In the genomic region with DNA sequence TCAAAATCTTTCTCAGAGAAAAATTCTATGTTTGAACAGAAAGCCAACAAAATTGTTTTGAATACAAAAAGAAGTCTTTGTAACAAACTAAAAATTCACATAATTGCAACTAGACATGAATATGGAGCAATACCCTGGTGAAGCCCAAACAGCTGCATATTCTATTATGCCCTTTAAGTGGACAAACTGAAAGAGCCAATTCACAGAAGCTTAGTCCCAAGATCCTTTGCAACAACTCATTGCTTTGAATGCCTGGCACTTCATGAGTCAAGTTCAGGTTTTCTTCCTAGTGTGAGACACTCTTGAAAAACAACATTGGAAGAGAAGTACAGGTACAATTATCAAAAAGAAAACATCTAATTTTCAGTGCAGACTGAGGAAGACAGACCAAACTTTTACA, we compare ENCODE assay signal across 19 mouse cellular contexts. TPM values are rescaled to one million over a fixed set of nuclear protein-coding genes. Genes with fewer than 3 reads are reported as not detected.
DNase-seq lines count a peak whose midpoint lies in the region; ATAC-seq and TF ChIP-seq lines count a peak whose summit lies in the region.
"Had no signal": no experiment of that assay in that cellular context is flagged by ENCODE, and none has a peak within 500 bp of the region (broad histone marks: within the 10 kb centered on the region; RNA-seq: fewer than 3 reads in every experiment).

No protein-coding gene starts in this region.

- H3K4me3 ChIP-seq in embryonic facial prominence, embryonic 11.5 days (ENCODE audit: low read depth, low read length) = no peak overlapping the region
- no peak overlapping the region for H3K4me3 ChIP-seq in embryonic facial prominence, embryonic 10.5 days
- no peak overlapping the region for H3K4me3 ChIP-seq in liver, embryonic 12.5 days
- H3K4me3 ChIP-seq in liver, postnatal 0 days (ENCODE audit: low read depth, low read length) = no peak overlapping the region
- no peak overlapping the region for H3K4me3 ChIP-seq in brown adipose tissue, adult 24 weeks (ENCODE audit: insufficient read depth, low read depth, low read length)
- H3K4me3 ChIP-seq: heart, embryonic 12.5 days; hindbrain, embryonic 12.5 days; lung, embryonic 15.5 days had no signal

- DNase-seq in embryonic facial prominence, embryonic 11.5 days (ENCODE audit: low spot score) = peak; percentile 13
- DNase-seq in embryonic facial prominence, embryonic 10.5 days (ENCODE audit: low spot score) = no peak
- no peak for DNase-seq in liver, postnatal 0 days
- DNase-seq in 416B (ENCODE audit: low read depth) = peak; percentile 18
- DNase-seq in cerebellum, postnatal 36 days = no peak
- DNase-seq: adrenal gland, postnatal 36 days; cerebellum, adult 9-11 months; gastrocnemius, postnatal 10 days; heart, postnatal 14 days; kidney, adult 2 months; kidney, postnatal 10 days; left cerebral cortex, postnatal 4 days had no signal

- no peak for TF ChIP-seq CTCF in liver, postnatal 0 days (IDR thresholded peaks at IDR 0.05; ENCODE audit: low read depth)

- no peaks in the 10 kb centered on the region for H3K4me1 ChIP-seq in embryonic facial prominence, embryonic 11.5 days (ENCODE audit: control insufficient read depth, insufficient read depth, low read length)
- peaks cover 18% of the 10 kb centered on the region for H3K4me1 ChIP-seq in embryonic facial prominence, embryonic 10.5 days
- peaks cover 63% of the 10 kb centered on the region for H3K4me1 ChIP-seq in liver, embryonic 12.5 days
- peaks cover 35% of the 10 kb centered on the region for H3K4me1 ChIP-seq in liver, postnatal 0 days (ENCODE audit: insufficient read depth)
- H3K4me1 ChIP-seq in brown adipose tissue, adult 24 weeks (ENCODE audit: control insufficient read depth, insufficient read depth, insufficient read length, low read length) = peaks cover 4% of the 10 kb centered on the region

- no peaks in the 10 kb centered on the region for H3K9me3 ChIP-seq in embryonic facial prominence, embryonic 11.5 days (replicated peaks; ENCODE audit: control insufficient read depth, low read length)
- no peaks in the 10 kb centered on the region for H3K9me3 ChIP-seq in embryonic facial prominence, embryonic 10.5 days
- H3K9me3 ChIP-seq in liver, embryonic 12.5 days (replicated peaks) = no peaks in the 10 kb centered on the region
- no peaks in the 10 kb centered on the region for H3K9me3 ChIP-seq in liver, postnatal 0 days (ENCODE audit: low read length)
- H3K9me3 ChIP-seq: heart, embryonic 12.5 days; hindbrain, embryonic 12.5 days; lung, embryonic 15.5 days had no signal

- no peak for ATAC-seq in embryonic facial prominence, embryonic 11.5 days (replicated peaks; ENCODE audit: insufficient number of reproducible peaks, low FRiP score, low TSS enrichment, low read depth)
- no peak for ATAC-seq in liver, embryonic 12.5 days
- ATAC-seq in liver, postnatal 0 days = no peak

- H3K27ac ChIP-seq in embryonic facial prominence, embryonic 11.5 days (replicated peaks; ENCODE audit: low read depth, low read length) = no peak overlapping the region
- no peak overlapping the region for H3K27ac ChIP-seq in embryonic facial prominence, embryonic 10.5 days (replicated peaks)
- H3K27ac ChIP-seq in liver, embryonic 12.5 days = peak overlapping the region; percentile 51; the same call in 1 of the 2 replicates
- no peak overlapping the region for H3K27ac ChIP-seq in liver, postnatal 0 days (ENCODE audit: low read depth)
- H3K27ac ChIP-seq in brown adipose tissue, adult 24 weeks (replicated peaks; ENCODE audit: low read depth, low read length) = peak overlapping the region; percentile 40; the same call in 1 of the 2 replicates
- H3K27ac ChIP-seq: hindbrain, embryonic 12.5 days; lung, embryonic 15.5 days; stomach, postnatal 0 days had no signal

- no peaks in the 10 kb centered on the region for H3K36me3 ChIP-seq in embryonic facial prominence, embryonic 11.5 days (replicated peaks; ENCODE audit: control insufficient read depth, insufficient read depth, low read depth, low read length)
- no peaks in the 10 kb centered on the region for H3K36me3 ChIP-seq in embryonic facial prominence, embryonic 10.5 days (replicated peaks)
- H3K36me3 ChIP-seq in liver, embryonic 12.5 days = no peaks in the 10 kb centered on the region
- no peaks in the 10 kb centered on the region for H3K36me3 ChIP-seq in liver, postnatal 0 days (replicated peaks; ENCODE audit: insufficient read depth, low read length)
- H3K36me3 ChIP-seq: heart, embryonic 12.5 days; hindbrain, embryonic 12.5 days; lung, embryonic 15.5 days had no signal

- no peak overlapping the region for H3K4me2 ChIP-seq in embryonic facial prominence, embryonic 11.5 days (ENCODE audit: low read depth, low read length)
- H3K4me2 ChIP-seq in liver, embryonic 12.5 days = no peak overlapping the region
- no peak overlapping the region for H3K4me2 ChIP-seq in liver, postnatal 0 days (ENCODE audit: low read depth, low read length)
- H3K4me2 ChIP-seq: heart, embryonic 12.5 days; midbrain, embryonic 11.5 days had no signal

- no peaks in the 10 kb centered on the region for H3K27me3 ChIP-seq in embryonic facial prominence, embryonic 11.5 days (ENCODE audit: control insufficient read depth, insufficient read depth, low read length)
- H3K27me3 ChIP-seq in embryonic facial prominence, embryonic 10.5 days (replicated peaks; ENCODE audit: low read depth, poor library complexity, severe bottlenecking) = no peaks in the 10 kb centered on the region
- no peaks in the 10 kb centered on the region for H3K27me3 ChIP-seq in liver, embryonic 12.5 days (replicated peaks)
- H3K27me3 ChIP-seq in liver, postnatal 0 days (ENCODE audit: insufficient read depth, low read length) = no peaks in the 10 kb centered on the region
- H3K27me3 ChIP-seq: heart, embryonic 12.5 days; hindbrain, embryonic 12.5 days; lung, embryonic 15.5 days had no signal

- no peak overlapping the region for H3K9ac ChIP-seq in embryonic facial prominence, embryonic 11.5 days (replicated peaks; ENCODE audit: low read length)
- H3K9ac ChIP-seq in liver, embryonic 12.5 days = no peak overlapping the region
- no peak overlapping the region for H3K9ac ChIP-seq in liver, postnatal 0 days (replicated peaks)
- H3K9ac ChIP-seq: heart, embryonic 12.5 days; hindbrain, embryonic 12.5 days; lung, embryonic 15.5 days had no signal

- no peak for TF ChIP-seq EP300 in liver, postnatal 0 days (IDR thresholded peaks at IDR 0.05; ENCODE audit: low read depth)

RNA-seq across cellular contexts. Expression of a gene that starts 8.8 kb away (rescaled TPM):
- polyA plus RNA-seq in embryonic facial prominence, embryonic 11.5 days (2014; fragmentation: Nextera tagmentation; extraction: Ambion mirVana) = 208 and 237 TPM in 2 replicates
- 158 and 162 TPM in 2 replicates for polyA plus RNA-seq in embryonic facial prominence, embryonic 10.5 days (2016; fragmentation: Nextera tagmentation; extraction: Ambion mirVana)
- polyA plus RNA-seq in liver, embryonic 12.5 days (2016; fragmentation: Nextera tagmentation; extraction: Ambion mirVana) = 125 and 126 TPM in 2 replicates
- polyA plus RNA-seq in liver, postnatal 0 days (2015; fragmentation: Nextera tagmentation; extraction: Ambion mirVana) = 160 and 165 TPM in 2 replicates
- 140 and 143 TPM in 2 replicates for polyA plus RNA-seq in brown adipose tissue, adult 24 weeks (2012; ENCODE audit: insufficient read depth, insufficient read length, missing spikeins)

Comparison
In these comparisons a context has a peak if more than half of its experiments do, and no peak if none do; other contexts are left out.
1. DNase-seq: peak in embryonic facial prominence, embryonic 11.5 days (single experiment) and 416B (single experiment); none in embryonic facial prominence, embryonic 10.5 days (single experiment), liver, postnatal 0 days (single experiment) and cerebellum, postnatal 36 days (0 of 2).
2. H3K27ac ChIP-seq: peak in liver, embryonic 12.5 days (single experiment) and brown adipose tissue, adult 24 weeks (single experiment); none in embryonic facial prominence, embryonic 11.5 days (single experiment), embryonic facial prominence, embryonic 10.5 days (single experiment) and liver, postnatal 0 days (single experiment).